9 mouse cellular contexts compared by ENCODE assay signal in genomic region chr5:90383080-90383479, GRCm38 (mm10). TPM values are rescaled to one million over a fixed set of nuclear protein-coding genes. Genes with fewer than 3 reads are reported as not detected.
DNase-seq lines count a peak whose midpoint lies in the region; ATAC-seq and TF ChIP-seq lines count a peak whose summit lies in the region.
"Had no signal": no experiment of that assay in that cellular context is flagged by ENCODE, and none has a peak within 500 bp of the region (broad histone marks: within the 10 kb centered on the region; RNA-seq: fewer than 3 reads in every experiment).

No protein-coding gene starts in this region.

- DNase-seq in 3134 (ENCODE audit: extremely low read depth, insufficient read length, low spot score) (peak; percentile 3), 416B (ENCODE audit: low read depth) (peak; percentile 87)
- peak; percentile 33 for DNase-seq in adrenal gland, postnatal 10 days
- DNase-seq in lung, embryonic 14.5 days = peak; percentile 17
- DNase-seq in cerebellum, postnatal 14 days = no peak
- DNase-seq in cerebellum, adult 11 months = no peak
- DNase-seq in forebrain, embryonic 14.5 days (ENCODE audit: low spot score) = no peak
- no peak for DNase-seq in right cerebral cortex, adult 2 months (ENCODE audit: low spot score in 2 of 2)

- H3K4me1 ChIP-seq in lung, embryonic 14.5 days (ENCODE audit: insufficient read depth) = no peaks in the 10 kb centered on the region
- H3K4me1 ChIP-seq in forebrain, embryonic 14.5 days (ENCODE audit: control insufficient read depth, insufficient read depth, low read length) = no peaks in the 10 kb centered on the region
- H3K4me1 ChIP-seq: embryonic facial prominence, embryonic 12.5 days had no signal

- no peak overlapping the region for H3K4me2 ChIP-seq in lung, embryonic 14.5 days
- H3K4me2 ChIP-seq in forebrain, embryonic 14.5 days (ENCODE audit: low read length) = no peak overlapping the region
- H3K4me2 ChIP-seq: embryonic facial prominence, embryonic 12.5 days had no signal

- H3K27me3 ChIP-seq in lung, embryonic 14.5 days (ENCODE audit: insufficient read depth, low read length) = no peaks in the 10 kb centered on the region
- H3K27me3 ChIP-seq in forebrain, embryonic 14.5 days (replicated peaks; ENCODE audit: control insufficient read depth, insufficient read depth, low read length) = no peaks in the 10 kb centered on the region
- H3K27me3 ChIP-seq: embryonic facial prominence, embryonic 12.5 days had no signal

- H3K4me3 ChIP-seq in lung, embryonic 14.5 days (ENCODE audit: low read depth, low read length) = no peak overlapping the region
- H3K4me3 ChIP-seq in forebrain, embryonic 14.5 days (ENCODE audit: low read depth, low read length) = no peak overlapping the region
- H3K4me3 ChIP-seq: embryonic facial prominence, embryonic 12.5 days had no signal

- H3K27ac ChIP-seq in lung, embryonic 14.5 days (ENCODE audit: low read depth) = no peak overlapping the region
- H3K27ac ChIP-seq in forebrain, embryonic 14.5 days (ENCODE audit: low read depth, low read length) = no peak overlapping the region
- H3K27ac ChIP-seq: embryonic facial prominence, embryonic 12.5 days had no signal

- H3K9ac ChIP-seq in lung, embryonic 14.5 days = no peak overlapping the region
- no peak overlapping the region for H3K9ac ChIP-seq in forebrain, embryonic 14.5 days (ENCODE audit: low read length)
- H3K9ac ChIP-seq: embryonic facial prominence, embryonic 12.5 days had no signal

- WGBS in lung, embryonic 14.5 days = 42% methylated on average over 1 of the region's 1 CpGs
- 69% methylated on average over 1 of the region's 1 CpGs for WGBS in forebrain, embryonic 14.5 days

- H3K9me3 ChIP-seq in lung, embryonic 14.5 days (ENCODE audit: low read depth, low read length) = no peaks in the 10 kb centered on the region
- no peaks in the 10 kb centered on the region for H3K9me3 ChIP-seq in forebrain, embryonic 14.5 days (replicated peaks; ENCODE audit: control insufficient read depth, low read length)
- H3K9me3 ChIP-seq: embryonic facial prominence, embryonic 12.5 days had no signal

- ATAC-seq in lung, embryonic 14.5 days (ENCODE audit: insufficient read depth) = no peak
- ATAC-seq in forebrain, embryonic 14.5 days = no peak

- peak; percentile 37 for TF ChIP-seq CTCF in lung, embryonic 14.5 days (IDR thresholded peaks at IDR 0.05; ENCODE audit: low read depth)

- no peaks in the 10 kb centered on the region for H3K36me3 ChIP-seq in lung, embryonic 14.5 days (ENCODE audit: insufficient read depth)
- H3K36me3 ChIP-seq in forebrain, embryonic 14.5 days (ENCODE audit: control insufficient read depth, insufficient read depth, low read length) = no peaks in the 10 kb centered on the region
- H3K36me3 ChIP-seq: embryonic facial prominence, embryonic 12.5 days had no signal

RNA-seq across cellular contexts. Expression of gene Gm9958, which starts 16.1 kb away (rescaled TPM):
- 1 to 10 TPM; 2.1 to 3.3 TPM for total RNA-seq in adrenal gland, postnatal 10 days (2021)
- polyA plus RNA-seq in lung, embryonic 14.5 days (2014; fragmentation: Nextera tagmentation; extraction: Ambion mirVana) = 5.8 and 6.6 TPM in 2 replicates
- polyA plus RNA-seq in forebrain, embryonic 14.5 days (2014; fragmentation: Nextera tagmentation; extraction: Ambion mirVana) = 3.6 and 6.2 TPM in 2 replicates

RNA-seq across cellular contexts. Expression of gene Ankrd17, which starts 16.7 kb away (rescaled TPM):
- total RNA-seq in adrenal gland, postnatal 10 days (2021) = 100 to 1,000 TPM in 1 of 2 experiments, 10 to 100 TPM in 1; 79.6 to 111 TPM
- polyA plus RNA-seq in lung, embryonic 14.5 days (2014; fragmentation: Nextera tagmentation; extraction: Ambion mirVana) = 31.3 and 32.9 TPM in 2 replicates
- 26.2 and 28.1 TPM in 2 replicates for polyA plus RNA-seq in forebrain, embryonic 14.5 days (2014; fragmentation: Nextera tagmentation; extraction: Ambion mirVana)

Comparison
In these comparisons a context has a peak if more than half of its experiments do, and no peak if none do; other contexts are left out.
1. DNase-seq: peak in 3134 (single experiment), 416B (single experiment), adrenal gland, postnatal 10 days (single experiment) and lung, embryonic 14.5 days (single experiment); none in cerebellum, postnatal 14 days (0 of 2), cerebellum, adult 11 months (single experiment), forebrain, embryonic 14.5 days (single experiment) and right cerebral cortex, adult 2 months (0 of 2).